Mouse (Mus musculus): ENCODE measurements around the gene Pde1a.

Gene Pde1a

DNA sequence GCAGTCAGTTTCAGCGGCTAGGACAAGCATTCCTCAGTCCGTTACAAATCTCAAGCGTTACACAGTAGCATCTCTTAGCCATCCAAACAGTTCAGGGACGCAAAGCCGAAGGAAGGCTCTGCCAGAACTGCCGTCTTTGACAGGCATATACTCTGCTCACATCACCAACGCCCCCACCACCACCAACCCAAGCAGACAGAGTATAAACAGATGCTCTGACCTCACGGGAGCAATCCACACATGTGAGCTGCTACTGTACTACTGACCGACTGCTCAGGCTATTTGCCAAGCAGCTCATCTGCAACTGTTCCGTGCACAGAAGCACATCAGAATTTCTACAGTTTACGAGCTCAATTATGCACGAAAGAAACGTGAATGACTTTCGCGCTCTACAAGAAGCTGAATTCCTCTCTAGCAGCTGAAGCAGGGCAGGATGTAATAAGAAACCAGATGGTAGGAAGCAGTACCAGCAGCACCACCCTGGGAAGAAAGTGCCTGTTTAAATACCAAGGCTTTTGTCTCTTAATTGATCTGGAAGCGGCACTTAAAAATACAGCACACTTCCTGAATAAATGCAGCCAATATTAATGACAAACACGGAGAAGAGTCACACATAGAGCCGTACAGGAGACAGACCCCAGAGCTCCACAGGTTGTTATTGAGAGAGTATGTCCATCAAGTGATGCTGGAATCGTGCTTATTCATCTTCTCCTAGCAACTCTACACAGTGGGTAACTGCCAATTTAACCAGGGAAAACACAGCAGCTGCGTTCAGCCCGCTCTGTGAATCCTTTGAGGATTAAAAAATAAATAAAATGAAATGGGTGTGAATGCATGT is at the start of gene Pde1a:
Gene Pde1a (minus strand): TSS at position 598 of the 838 bp plus-strand sequence.
- no peak for DNase-seq (ENCODE audit: low spot score in 2 of 2)

DNA sequence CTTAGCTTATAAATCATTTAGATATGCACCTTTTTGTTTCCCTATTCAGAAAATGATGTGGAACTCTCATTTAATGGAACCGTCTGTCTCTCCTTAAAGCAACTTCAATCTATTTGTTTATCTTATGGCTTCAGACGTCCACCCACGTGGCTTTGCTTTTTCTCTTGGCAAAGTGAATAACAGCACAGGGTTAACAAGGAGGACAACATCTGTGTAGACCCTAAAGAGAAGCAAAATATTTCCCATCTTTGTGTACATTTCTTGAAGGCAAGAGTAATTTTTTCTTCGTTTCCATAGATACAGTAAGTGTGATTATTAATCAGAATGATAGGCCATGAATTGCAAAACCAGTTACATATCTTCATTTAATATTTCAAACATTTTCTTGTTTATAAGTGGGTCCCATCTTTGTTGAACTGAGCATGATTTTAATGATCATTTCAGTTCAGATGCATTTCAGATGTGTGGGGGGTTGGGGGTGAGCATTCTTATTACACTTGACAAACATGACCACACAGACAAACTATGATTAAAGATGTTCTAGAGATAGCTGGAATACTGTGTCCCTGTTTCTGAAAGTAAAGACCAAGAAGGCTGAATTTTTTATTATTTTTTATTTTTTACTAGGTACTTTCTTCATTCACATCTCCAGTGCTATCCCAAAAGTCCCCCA is 49.5 kb upstream of the Pde1a start:
- no peak for DNase-seq (ENCODE audit: low spot score in 2 of 2)

DNA sequence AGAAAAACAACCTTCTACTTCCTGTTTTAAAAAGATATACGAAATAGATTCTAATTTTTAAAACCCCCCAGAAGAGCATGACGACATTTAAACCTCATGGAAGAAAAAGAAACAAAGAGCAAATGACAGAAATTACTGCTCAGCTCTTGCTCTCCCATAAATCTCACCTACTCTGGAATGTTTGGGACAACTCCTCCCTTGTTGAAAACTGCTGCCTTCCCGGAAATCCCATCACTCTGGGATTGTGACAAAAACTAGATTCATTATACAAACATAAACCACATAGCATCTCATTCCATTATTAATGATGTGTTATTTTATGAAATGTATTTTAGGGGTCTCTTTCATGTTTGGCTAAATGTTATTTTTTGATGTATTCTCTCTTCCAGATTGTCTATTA is 48.9 kb upstream of the Pde1a start:
- no peak for DNase-seq (ENCODE audit: low spot score in 2 of 2)

DNA sequence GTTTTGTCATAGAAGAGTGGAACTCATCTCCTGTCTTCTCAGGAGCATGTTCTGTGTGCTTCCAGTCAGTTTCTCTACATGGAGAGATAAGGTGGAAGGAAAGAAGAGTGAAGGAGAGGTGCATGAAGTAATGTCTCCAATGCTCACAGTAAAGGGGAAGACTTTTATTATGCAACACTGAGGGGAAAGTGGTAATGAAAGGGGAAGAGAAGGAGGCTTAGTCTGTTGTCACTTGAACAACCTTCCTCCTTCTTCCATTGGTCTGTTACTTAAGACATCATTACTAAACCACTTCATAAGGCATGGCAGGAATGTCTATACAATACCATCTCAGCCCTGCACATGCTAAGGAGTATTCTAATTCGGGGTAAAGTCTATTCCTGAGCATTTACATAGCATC is 38.8 kb upstream of the Pde1a start:
- no peak for DNase-seq (ENCODE audit: low spot score in 2 of 2)

DNA sequence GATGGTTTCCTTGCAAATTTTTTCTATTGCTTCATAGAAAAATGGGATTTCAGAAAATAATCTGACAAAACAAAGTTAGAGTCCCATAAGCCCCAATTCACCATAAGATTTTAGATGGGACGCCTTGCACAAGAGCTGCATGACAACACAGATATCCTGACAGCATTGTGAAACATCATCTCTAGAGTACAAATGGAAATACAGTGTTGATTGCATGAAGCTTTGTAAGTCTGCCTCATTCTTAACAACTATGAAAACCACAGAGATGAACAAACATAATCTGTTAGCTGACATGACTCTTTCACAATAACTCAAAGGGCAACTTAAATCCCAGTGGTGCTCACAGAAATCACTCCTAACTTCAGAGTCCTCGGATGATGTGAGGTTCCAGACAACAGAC is 29.5 kb upstream of the Pde1a start:
- DNase-seq (ENCODE audit: low spot score in 2 of 2): no peak

DNA sequence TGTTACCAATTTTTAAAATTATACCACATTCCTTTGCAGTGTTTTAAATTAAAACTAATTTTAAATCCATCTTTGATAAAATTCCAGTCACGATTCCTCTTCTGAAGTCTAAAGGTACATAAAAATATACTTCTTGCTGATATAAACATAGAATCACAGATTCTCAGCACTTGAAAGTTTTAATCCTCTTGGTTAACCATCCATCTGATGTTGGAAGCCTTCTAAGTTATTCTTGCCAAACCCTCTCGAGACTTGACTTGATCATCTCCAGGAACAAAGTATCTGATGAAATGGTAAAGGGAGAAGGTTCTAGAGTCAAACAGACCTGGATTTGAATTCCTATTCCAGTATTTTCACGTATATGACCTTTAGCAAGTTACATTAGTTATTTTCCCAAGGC is 28.9 kb upstream of the Pde1a start:
- no peak for DNase-seq (ENCODE audit: low spot score in 2 of 2)

DNA sequence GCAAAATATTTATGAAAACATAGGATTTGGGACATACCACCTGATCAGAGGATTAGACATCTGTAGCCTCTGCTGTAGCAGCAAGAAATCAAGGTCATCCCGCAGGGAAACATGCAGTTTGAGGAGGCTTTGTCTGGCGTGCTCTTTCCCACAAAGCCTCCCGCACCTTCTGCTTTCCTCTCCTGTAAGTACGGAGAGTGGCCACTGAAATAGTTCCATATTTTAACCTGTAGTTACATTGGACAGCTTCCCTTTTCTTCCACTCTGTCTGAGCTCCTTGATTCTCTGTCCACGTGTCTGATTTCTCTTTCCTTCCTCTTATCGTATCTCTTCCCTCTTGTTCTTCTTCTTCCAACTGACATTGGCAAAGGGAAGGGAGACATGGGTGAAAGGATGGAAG is 20.8 kb upstream of the Pde1a start:
- no peak for DNase-seq (ENCODE audit: low spot score in 2 of 2)

DNA sequence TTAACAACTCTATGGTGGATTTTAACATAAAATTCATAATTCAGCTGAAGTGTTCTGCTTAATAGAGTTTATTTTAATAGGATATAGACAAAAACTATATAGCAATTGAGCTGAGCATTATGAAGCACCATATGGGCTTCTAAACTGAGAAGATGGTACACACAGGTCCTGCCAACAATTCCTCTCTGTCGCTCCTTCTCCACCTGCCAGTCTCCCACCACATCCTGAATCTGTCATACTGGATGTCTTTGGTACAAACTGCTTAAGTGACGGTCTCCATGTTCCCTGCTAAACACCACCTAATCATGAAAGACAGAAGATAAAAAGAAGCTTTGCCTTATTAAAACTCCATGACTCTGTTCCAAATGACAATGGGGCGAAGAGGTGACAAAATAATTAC is 20.1 kb upstream of the Pde1a start:
- no peak for DNase-seq (ENCODE audit: low spot score in 2 of 2)

DNA sequence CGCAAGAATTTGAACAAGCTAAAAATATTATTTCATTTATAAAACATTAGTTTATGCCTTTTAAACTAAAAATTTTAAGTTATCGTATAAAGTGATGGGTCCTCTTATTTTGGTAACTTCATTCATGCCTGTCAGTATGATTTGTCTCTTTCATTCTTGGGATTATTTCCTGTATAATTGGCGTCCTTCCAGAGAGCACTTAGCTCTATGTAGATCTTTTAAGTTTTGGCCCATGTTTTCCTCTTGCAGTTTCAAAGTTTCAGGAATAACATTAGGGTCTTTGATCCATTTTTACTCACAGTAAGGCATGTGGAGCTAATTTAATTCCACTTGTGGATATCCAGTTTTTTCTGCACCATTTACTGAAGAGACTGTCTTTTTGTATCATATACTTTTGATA is 5.8 kb upstream of the Pde1a start:
- no peak for DNase-seq (ENCODE audit: low spot score in 2 of 2)

DNA sequence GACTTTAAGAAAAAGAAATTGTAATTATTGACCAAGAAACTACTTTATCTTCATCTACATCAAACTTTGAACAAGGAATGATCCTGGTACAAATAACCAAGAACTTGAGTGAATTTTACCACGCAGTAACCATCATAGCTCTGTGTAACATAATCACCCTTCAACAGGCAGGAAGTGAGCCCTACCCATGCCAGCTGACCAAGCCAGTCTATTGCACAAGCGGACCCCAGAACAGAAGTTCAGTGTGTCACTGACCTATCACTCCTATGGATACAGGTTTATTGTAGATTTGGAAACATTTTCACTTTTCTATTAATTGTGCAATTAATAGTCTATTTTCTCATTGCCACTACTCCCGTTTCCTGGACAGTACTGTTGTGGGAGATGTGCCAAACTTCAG is 3.4 kb upstream of the Pde1a start:
- no peak for DNase-seq (ENCODE audit: low spot score in 2 of 2)

DNA sequence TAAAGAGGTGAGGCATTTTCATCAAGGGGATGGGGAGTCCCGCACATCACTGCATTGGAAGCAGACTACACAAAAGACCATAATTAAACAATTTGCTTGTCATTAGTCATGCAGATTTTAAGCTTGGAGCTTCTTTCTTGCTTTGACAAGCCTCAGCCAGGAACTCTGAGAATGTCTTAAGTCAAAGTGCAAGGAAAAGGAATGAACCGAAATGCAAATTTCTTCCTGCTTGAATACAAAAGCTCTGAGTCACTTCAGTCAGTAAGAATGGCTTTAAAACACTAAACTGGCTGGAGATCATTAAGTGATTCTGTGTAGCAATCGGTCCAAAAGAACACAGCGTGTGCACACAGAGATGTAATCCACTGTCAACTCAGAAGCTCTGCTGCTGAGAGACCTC is 2.6 kb downstream of the Pde1a start:
- DNase-seq (ENCODE audit: low spot score in 2 of 2): no peak

DNA sequence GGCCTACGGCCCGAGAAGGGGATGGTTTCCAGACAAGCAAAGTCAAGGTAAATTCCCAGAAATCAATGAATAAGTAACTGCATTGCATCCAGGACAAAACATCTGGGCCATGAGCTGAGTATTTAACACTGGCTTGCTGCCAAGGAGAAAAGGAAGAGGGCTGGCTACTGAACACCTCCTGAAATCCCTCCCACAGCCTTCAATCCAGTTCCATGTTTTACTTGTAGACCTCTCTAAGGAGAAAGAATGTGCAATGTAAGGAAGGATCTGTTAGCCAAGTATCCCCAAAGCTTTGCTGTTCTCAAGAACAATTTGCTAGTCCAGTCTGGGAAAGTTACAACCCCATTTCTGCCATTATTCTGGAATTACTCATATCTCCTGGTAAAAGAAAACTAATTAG is 42.4 kb downstream of the Pde1a start:
- no peak for DNase-seq (ENCODE audit: low spot score in 2 of 2)

DNA sequence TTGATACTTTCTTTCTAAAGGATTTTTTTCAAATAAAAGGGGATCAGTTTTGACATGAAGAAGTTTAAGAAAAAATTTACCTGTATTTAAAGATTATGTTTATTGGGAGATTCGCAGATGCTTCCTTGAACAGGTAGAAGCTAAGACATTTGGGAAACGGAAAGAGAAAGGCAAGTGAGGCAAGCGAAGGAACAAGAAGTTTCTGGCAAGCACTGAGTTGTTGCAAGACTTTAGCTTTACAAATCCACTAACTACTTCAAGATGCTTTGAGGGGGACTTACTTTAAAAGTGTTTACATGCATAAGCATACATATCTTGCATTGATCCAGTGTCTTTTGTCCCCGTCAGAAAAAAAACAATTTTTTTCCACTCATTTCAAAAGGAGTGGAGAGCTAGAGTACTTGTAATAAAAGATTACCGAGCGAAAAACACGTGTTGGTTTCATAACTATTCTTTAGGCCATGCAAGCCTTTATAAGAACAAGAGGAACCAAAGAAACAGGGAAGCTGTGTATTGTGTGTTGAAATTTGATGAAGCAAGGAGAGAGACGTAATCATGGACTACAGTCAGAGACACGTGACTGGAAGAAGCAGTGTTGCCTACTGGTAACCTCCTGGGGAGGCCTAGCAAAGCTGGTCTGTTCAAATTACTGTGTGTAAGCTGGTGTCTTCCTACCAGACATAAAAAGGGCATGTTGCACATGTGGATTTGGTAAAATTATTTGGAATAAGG is 49.0 kb downstream of the Pde1a start:
- no peak for DNase-seq (ENCODE audit: low spot score in 2 of 2)

DNA sequence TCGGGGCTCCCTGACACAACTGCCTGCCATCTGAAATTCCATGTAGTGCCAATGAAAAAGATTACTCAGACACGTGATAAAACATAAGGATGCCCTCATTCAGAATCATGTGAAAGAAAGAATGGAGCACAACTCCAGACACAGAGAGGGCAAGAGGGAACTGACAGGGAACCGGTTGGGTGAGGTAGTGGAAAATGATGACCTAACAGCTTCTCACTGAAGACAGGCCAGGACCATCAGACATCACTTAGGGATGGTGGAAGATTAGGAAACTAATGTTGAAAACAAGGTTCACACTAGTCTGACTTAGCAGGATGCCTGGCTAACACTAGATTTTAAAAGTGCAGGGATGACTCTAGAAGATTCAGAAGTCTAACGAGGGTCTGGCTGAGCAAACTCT is 49.6 kb downstream of the Pde1a start:
- no peak for DNase-seq (ENCODE audit: low spot score in 2 of 2)

DNA sequence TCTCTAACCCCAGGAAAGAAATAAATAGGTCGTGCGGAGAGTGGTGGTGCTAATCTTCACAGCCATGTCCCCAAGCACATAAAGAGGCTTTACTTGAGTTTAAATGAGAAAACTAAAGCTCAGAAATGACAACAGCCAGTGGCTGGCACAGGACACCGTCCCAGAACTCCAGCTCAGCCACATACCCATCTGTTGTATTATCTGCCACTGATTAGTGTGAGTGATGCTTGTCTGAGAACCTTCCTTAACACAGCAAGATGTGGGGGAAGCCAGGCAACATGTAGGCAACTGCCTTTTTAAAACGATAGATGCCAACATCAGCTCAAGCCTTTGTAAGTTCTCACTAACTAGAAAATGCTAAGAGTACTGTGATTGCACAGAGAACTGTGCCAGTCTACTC is 52.9 kb downstream of the Pde1a start:
- DNase-seq (ENCODE audit: low spot score in 2 of 2): no peak

DNA sequence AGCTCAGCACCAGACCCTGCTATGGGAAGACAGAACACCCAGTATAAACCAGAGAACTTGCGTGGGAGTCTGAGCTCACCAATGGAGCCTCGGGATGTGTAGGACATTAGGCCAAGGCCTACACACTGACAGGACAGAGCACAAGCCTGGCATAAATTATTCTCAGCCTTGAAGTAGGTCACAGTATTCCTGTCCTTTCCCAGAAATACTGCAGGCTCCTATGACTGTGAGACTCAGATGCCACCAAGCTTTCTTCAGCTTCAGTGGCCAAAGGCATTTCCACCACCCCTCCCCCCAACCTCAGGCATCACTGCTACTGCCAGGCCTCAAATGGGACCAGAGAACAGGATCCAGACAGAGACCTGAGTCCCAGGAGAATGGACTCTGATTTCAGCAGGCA is 54.7 kb downstream of the Pde1a start:
- DNase-seq (ENCODE audit: low spot score in 2 of 2): no peak

DNA sequence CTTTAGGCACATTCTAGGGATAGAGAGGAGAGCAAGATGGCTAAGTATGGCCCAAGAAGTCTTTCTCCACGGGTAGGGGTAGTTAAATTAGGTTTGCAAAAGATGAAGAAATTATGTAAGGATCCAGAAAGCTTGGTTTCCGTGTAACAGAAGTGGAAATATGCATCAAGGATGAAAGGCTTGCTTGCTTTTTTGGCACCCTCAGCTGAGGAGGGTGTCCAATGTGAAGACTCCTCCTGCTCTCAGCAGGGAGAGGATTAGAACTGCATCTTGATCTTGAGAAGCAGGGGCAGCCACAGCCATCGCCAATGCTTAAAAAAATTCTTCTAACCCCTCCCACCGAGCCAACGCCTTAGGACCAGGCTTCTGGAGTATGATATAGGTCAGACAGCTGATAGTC is 55.2 kb downstream of the Pde1a start:
- DNase-seq (ENCODE audit: low spot score in 2 of 2): no peak

DNA sequence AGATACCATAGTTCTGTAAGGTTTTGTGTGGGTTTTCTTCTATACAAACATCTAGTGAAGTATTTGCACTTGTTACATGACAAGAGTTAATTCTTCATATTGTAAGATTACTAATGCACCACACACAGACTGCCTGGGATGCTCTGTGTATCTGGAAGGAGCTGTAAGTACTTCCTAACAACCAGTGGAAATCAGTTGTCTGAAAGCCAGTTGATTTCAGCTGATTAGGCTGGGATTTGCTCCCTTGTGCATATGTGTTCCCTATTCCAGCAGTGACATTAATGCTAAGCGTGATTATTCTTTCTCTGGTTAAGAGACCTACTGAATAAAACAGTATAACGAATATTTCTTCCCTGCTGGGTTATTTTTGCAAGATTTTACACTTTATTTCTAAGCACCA is 55.8 kb downstream of the Pde1a start:
- no peak for DNase-seq (ENCODE audit: low spot score in 2 of 2)

DNA sequence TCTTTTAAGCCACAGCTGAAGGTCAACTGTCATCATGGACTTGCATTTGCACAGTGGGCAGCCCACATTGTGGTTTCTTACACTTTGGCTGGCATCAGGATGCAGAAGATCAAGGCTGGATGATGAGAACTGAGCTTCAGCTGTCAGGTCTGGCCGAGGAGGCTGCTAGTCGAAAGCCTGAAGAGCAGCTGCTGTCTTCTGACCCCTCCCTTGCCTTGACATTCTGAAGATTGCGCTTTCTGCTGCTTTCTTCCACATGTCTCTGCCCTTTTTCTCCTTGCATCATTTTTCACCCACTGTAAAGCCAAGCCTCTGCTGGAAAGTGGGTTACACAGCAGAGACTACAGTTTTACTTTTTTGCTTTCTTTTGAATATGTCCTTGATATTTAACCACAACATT is 59.5 kb downstream of the Pde1a start:
- DNase-seq (ENCODE audit: low spot score in 2 of 2): no peak

DNA sequence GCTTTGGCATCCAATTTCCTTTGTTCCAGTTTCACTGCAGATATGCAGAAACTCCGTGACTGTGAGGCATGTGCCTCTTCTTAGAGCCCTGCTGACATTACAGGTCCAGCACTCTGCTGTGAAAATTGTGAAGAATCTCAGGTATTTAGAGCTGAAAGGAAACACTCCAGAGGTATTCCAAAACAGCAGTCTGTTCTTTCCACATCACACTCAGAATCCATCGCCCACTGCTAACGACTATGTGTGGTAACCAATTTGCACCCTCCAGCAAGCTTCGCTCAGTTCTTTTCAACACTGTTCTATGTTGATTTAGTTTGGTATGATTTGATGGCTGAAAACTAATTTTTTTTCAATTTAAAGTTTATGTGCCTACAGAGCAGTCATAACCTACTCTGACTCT is 62.8 kb downstream of the Pde1a start:
- no peak for DNase-seq (ENCODE audit: low spot score in 2 of 2)

DNA sequence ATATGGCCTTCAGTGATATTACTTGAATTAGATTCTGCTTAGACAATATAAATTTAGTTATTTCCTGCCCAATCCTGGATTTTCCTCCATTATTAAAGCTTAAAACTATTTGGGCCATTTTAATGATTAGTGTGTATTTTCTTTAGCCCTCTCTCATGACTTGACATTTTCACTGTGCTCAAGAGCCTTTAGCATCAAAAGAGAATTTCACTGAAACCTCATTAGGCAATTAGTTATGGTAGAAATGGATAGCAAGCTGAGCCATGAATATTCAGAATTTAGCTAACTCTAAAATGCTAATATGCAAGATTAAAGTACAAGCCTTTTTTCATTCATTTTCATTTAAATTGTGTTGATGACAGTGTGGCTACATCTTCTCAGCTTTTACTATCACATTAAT is 73.2 kb downstream of the Pde1a start:
- DNase-seq (ENCODE audit: low spot score in 2 of 2): no peak

DNA sequence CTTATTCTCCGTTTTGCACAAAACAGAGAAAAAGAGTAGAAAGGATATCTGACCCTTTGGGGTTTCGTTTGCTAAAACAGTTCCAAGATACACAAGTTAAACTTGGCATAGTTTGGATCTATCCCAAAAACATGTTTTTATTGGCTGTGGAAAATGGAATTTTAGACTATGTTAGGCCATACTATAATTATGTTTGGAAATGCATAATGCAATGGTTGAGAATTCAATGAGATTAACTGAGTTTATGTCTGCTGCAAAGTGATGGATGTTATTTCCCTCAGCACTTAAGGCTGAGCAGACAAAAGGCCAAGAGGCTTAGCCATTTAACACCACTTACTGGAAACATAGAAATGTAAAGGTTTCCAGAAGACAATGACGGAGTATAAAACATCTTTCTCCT is 75.2 kb downstream of the Pde1a start:
- DNase-seq (ENCODE audit: low spot score in 2 of 2): no peak
